Mouse (Mus musculus) cerebellum, adult 11-12 months (tissue): Measurements from ENCODE around the gene Mup20.
"Not testable (repeated sequence)": the region's sequence is repeated elsewhere in the genome, so short reads cannot be mapped to it uniquely, and the experiment has no call there.

Experiments
- DNase-seq: peaks from one replicate; pipeline ENCODE4 v3.0.0; 2022

Gene Mup20

DNA sequence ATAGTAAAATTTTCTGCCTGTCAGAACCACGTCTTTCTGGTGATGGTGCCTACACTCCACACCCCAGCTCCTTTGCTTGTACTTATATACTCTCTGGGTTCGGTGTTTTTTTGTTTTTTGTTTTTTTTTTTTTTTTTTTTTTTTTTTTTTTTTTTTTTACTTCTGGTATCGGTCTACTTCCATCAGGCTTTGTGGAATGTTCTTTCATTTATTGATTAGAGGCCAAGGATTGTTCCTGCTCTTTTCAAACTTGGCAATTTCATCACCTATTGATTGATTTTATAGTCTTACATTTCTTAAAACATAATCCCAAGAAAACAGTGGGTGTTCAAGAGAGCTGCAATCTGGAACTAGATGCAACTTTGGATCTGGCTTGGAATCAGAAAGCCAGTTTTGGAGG is at the start of gene Mup20:
TSS of gene Mup20 (minus strand) at position 101 of the 400 bp plus-strand sequence.
- DNase-seq: not testable (repeated sequence)

DNA sequence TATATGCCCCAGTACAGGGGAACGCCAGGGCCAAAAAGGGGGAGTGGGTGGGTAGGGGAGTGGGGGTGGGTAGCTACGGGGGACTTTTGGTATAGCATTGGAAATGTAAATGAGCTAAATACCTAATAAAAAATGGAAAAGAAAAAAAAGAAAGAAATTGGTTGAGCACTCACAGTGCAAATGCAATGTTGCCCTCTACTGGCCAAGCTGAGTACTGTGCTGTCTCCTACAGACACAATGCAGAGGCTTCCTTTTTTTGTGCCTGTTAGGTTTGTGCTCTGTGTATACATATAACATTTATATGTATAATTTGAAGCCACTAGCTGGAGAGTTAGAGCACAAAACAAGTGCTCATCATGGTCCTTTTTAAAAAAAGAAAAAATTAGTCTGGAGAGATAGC is 49.4 kb upstream of the Mup20 start:
- not testable (repeated sequence) for DNase-seq

DNA sequence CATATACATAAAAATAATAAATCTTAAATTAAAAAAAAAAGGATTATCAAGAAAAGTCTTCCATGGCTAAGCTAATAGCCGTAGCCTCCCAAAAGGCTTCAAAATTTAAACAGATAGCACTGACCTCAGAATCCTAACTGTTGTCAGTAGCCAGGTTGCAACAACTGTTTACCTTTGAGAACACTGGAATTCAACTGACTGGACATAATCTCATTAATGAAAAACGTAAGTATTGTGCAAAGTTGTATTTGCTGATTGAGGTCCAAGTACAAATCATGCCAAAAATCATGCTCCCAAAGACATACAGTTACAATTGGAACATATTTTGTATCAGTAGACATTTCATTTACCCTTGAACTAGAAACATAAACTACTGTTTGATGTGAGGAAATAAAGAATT is 34.0 kb upstream of the Mup20 start:
- DNase-seq: no peak

DNA sequence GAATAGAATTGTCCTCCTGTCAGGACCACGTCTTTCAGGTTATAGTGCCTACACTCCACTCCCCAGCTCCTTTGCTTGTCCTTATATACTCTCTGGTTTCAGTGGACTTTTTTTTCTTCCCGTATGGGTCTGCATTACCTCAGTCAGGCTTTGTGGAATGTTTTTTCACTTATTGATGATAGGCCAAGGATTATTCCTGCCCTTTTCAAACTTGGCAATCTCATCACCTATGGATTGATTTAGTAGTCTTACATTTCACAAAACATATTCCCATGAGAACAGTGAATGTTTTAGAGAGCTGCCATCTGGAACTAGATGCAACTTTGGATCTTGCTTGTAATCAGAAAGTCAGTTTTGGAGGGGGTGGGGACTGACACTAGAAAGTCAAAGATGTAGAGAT is 33.3 kb upstream of the Mup20 start, which contains the start of gene Mup3:
TSS of gene Mup3 (minus strand) at position 102 of the 400 bp plus-strand sequence.
- no peak for DNase-seq

DNA sequence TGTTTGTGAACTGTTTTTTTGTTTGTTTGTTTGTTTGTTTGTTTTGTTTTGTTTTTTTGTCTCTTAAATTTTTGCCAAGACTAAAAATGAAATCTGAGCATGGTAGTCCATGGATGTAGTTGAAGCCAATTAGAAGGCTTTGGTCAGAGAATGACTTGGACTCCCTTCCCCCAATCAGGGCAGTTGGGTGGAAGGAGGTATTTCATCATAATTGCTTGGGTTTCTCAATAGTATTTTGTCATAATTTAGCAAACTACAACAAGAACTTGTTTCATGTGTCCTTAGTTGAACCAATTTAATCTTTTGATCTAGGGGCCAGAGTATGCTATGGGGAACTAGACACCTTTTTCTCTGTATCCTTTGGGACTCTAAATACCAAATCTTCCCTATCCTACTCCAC is 28.8 kb upstream of the Mup20 start:
- no peak for DNase-seq

DNA sequence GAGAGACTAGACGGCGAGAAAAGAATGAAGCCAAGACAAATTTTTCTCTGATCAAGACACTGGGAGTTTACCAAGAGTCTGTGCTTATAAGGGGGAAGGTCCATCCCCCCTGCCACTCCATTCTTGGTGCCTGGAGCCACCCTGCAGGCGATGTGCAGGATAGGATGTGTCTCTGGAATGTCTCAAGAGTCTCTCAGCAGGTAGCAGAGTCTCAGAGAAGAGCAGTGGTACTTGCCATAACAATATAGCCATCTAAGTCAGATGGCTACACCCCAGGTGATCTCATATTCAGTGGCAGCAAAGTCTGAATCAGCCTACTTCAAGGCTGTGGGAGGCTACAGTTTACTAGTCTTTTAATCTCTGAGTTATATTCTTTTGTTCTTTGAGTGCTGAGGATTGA is 21.2 kb upstream of the Mup20 start:
- DNase-seq: no peak

DNA sequence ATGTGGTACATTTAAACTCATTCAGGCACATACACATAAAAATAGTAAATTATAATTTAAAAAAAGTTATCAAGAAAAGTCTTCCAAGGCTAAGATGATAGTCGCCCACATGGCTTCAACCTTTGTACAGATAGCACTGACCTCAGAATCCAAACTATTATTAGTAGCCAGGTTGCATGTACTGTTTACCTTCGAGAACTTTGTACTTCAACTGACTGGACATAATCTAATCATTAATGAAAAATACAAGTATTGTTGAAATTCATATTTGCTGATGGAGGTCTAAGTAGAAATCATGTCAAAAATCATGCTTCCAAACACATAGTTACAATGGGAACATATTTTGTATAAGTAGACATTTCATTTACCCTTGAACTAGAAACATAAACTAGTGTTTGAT is 822 bp upstream of the Mup20 start:
- not testable (repeated sequence) for DNase-seq

DNA sequence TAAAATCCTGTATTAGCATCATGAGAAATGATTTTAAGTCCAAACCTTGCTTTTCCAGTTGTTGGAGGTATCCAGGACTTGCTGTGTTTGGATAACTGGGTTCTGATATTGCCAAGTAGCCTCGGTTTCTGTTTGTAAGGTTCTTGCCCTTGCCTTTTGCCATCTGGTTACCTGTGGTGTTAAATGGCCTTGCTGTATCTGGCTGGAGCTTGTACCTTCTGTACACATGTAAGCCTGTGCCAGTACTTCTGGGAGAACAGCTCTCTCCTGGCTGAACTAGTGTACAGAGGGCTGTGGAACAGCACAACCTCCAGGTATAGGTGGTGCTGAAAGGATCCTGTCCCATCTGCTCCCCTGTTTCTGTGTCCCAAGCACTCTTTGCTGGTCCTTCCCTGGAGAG is 27.7 kb downstream of the Mup20 start:
- no peak for DNase-seq

DNA sequence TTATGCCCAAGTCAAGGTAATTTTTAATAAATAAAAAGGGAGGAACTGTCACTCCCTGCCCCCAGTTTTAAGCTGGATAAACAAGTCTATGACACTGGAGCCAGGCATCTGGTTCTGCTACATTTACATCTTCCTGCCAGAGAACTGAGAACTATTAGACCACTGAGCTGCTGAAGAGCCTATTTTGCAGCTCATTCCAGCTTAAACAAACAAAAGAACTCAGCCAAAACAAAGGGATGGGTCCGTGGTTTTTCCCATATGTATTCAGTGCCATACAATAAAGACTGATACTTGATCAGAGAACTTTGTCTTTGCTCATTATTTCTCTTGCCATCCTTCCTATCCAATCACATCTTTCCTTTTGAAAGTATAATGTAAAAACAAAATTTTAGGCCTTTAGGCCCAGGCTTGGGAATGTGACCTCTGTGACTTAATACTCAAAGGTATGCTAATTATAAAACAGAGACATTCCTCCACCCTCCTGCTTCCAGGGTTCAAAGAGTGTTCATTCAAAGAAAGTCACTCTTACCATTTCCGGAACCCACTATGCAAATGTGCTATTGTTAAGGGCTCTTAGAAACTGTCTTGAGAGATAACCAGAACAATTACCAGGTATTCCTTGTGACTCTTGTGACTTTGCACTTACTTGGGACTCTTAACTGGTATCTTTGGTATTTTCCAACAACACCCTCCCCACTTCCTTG is 29.6 kb downstream of the Mup20 start:
- DNase-seq: no peak

DNA sequence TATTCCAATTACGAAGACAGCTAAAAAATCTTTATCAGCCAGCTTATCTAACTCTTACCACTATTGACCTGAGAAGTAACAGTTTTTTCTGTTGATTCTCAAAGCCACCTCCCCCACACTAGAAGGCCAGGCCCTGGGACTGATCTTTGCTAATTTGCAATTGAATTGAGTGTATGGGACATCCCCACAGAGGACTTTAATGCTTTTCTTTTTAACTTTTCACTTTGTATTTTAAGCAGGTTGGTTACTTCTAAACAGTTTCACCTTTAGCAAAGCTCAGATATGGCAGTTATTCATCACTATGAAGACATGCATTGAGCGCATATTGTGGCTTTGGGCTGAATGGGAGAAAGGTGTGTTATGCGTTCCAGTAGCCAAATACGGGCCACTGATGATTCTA is 30.3 kb downstream of the Mup20 start:
- no peak for DNase-seq

DNA sequence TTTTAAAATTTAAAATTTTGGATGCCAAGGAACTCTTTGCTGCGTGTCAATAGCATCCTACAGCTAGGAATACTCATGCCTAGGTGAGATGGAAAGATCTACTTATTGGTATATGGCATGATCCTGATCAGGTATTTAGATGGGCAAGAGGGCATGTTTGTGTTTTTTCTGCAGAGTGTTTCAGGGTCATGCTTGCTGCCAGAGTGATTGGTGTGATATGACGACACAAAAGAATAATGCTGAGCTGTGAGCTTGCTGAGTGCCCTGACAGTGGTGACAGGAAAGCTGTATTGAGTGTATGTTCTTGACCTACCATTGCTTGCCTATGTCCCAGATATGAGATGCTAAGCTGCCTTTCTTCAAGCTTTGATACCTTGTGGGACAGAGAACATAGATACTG is 30.8 kb downstream of the Mup20 start:
- DNase-seq: no peak

DNA sequence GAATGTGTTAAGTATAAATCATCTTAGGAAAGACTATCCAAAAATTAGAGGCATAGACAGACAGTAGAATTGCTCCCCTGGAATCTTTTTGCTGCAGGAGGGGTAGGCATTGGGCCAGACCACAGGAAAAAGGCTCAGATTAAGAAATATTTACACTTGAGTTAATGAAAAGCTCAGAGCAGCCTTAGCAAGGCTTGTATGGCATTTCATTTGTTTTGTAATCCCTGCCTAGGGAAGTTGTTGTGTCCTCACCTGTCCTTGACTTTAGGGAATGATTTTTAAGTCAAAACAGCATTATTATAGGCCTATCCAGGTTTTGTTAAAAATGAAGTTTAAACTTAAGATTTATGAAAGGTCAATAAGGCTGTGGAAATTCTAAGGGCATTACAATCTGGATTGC is 33.4 kb downstream of the Mup20 start:
- DNase-seq: not testable (repeated sequence)
